Mouse (Mus musculus) mesoderm, embryonic 11.5 days (tissue): ENCODE measurements at regions not wholly inside any gene's neighbourhood (a gene's known extent, or its start where the extent isn't known, plus 50 kb on each side); places are given as distances from the start of the nearest gene placed in this dataset.
A peak's percentile ranks its signal among the peaks of the same experiment; 100 is the strongest.
"Not testable (repeated sequence)": the region's sequence is repeated elsewhere in the genome, so short reads cannot be mapped to it uniquely, and the experiment has no call there.

Experiments
- DNase-seq: peaks from one replicate; pipeline ENCODE4 v3.0.0-alpha.2; 2012; ENCODE audit warnings: low read depth, low spot score

DNA sequence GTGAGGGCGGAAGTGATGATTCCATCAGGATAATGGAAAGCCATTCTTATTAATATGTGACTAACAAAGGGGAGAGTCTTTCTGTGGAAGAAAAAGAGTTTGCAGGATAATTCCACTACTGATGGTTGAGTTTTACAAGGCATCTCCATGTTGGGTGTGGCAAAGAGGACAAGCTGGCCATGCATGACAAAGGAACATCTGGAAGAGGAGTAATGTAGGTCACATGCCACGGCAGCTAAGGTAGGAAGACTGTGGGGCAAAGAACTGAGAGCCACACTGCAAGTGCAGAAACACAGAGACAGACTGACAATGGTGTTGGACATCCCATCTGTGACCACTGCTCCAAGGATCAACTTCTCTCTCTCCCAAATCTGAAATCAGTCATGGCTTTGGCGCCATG is 196.4 kb upstream of the Gdi2 start:
- no peak for DNase-seq

DNA sequence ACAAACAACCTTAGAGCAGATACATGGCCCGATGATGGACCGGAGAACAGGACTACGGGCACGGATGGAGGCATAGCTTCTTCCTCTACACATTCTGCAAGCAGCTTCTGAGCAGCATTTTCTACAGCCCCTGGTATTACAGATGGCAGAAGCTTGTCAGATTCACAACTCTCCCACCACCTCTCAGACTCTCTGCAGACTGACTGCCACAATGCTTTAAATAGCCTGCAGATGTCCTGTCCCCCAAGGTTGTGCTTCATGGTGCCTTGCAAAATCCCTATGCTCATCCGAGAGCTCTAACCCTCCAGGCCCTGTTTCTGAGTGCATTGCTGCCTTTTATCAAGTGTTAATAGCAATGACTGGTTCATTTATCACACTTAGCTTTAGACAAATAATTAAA is 194.3 kb upstream of the Gdi2 start:
- no peak for DNase-seq

DNA sequence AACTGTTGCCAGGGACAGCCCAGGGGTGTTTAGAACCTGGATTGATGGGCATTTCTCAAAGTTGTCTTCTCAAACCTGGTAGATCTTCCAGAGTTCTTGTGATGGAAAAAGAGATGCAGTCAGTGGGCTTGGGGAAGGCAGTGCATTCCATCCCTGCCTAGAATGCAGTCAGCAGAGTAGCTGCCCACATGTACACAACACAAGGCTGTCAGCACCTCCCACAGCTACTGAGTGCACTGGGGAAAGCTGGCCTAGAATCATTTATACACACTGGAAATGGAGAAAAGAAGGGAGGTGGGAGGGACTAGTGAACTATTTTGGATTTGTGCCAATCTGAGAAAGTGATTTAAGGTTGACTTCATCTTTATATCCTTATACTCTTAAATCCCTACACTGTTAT is 183.0 kb upstream of the Gdi2 start:
- DNase-seq: not testable (repeated sequence)

GRCm38 (mm10) chr13:3358079-3358608 is 179.7 kb upstream of the Gdi2 start:
- DNase-seq: no peak

DNA sequence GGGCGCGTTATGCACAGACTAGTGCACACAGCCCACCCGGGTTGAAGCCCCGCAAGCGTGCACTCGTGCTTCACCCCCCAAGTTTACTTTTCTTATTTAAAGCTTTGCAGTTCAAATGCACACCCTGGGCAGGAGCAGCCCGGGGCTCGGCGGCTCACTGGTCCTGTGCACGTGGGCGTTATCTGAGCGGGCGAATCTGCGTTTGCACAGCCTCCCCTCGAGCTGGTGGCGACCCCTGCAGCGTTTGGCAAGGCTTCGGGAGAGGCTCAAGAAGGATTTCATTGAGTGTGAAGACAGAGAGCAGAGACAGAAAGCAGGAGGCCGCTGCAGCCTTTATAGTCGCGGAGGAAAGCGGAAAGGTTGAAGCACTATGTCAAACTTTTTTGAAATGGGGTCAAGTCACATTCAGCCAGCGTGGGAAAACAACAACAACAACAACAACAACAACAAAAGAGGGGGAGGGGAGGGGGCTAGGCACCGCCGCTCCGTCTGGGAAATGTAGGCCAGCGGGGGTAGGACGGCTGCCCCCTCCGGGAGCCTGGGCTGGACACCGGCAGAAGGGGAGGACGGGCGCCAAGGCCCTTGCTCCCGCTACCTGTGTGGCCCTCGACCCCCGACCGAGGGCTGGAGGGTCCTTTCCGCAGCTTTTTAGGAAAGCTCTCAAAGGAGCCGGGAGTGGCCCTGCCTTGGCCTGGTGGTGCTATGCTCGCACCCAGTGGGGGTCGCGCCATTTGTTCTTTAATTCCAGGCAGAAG is 178.7 kb upstream of the Gdi2 start:
- no peak for DNase-seq

GRCm38 (mm10) chr13:3359751-3360260 is 178.1 kb upstream of the Gdi2 start:
- DNase-seq: not testable (repeated sequence)

DNA sequence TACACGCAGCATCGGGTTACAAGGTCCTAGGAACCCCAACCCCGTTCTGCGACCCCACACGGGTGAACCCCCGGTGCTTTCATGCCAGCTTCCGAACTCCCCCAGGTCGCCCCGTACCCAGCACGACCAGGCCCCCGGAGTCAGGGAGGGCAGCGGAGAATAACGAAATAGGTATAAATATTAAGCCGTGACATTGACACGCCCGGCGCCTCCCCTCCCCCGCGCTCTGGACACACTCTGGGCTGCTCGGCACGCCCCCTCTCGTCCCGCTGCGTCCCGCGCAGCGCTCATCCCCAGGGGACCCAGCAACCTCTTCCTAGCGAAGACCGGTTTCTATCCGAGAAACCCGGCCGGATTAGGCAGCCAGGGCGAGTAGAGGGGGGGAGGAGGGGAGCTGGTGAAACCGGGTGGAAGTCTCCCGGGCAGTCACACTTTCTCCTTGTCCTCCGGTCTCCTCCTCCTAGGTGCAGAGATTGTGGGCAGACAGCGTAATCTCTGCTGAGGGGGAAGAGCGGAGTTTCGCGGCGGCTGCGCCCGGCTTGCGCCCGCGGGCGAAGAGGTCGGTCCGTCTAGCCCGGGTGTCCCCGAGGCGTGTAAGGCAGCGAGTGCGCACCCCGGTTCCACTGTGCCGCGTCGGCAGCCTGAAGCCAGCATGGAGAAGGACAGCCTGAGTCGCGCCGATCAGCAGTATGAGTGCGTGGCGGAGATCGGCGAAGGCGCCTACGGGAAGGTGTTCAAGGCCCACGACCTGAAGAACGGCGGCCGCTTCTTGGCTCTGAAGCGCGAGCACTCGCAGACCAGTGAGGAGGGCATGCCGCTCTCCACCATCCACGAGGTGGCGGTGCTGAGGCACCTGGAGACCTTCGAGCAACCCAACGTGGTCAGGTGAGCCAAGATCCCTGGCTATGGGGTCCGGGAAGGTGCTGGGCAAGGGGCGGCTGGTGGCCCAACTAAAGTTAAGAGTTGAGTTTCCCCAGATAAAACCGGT is 177.1 kb upstream of the Gdi2 start:
- DNase-seq: peak; percentile 58

- peak; percentile 21 for DNase-seq
Measured at GRCm38 (mm10) chr13:3372701-3373100, 165.2 kb upstream of the Gdi2 start.

DNA sequence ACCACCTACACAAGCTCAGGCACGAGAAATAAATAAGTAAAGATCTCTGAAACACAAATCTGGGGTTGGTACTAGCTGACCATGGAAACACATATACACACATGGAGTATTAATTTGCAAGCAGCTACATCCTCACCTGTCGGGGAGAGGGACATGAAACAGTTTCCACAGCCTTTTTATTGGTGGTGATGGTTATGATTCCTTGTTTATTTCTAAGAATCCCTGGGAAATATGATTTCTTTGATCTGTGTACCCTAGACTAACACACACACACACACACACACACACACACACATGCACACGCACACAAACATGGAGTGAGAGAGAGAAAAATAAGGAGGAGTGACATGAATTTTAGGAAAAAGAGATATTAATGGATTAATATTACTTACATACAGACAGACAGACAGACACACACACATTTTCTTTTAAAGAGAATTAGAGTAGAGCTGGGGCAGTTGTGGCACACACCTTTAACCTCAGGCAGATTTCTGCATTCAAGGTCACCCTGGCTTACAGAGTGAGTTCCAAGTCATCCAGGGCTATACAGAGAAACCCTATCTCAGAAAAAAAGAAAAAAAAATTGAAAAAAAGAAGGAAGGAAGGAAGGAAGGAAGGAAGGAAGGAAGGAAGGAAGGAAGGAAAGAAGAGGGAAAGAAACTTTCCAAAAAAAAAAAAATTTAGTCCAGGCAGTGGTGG is 164.2 kb upstream of the Gdi2 start:
- peak; percentile 75 for DNase-seq

DNA sequence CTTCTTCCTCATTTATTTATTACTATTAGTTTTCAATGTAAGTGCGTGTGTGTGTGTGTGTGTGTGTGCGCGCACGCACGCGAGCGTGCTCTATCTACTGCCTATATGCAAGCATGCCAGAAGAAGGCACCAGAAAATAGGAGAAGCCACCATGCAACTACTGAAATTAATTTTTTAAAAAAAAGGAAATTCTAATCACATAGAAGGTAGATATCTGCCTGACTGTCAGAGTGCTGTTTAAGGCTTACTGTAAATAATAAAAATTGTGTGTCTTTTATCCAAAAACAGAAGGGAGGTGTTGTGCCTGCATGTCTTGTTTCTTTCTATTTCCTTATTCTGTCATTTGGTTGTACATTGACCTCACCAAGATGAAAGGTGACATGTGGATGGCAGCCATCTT is 163.1 kb upstream of the Gdi2 start:
- no peak for DNase-seq

- DNase-seq: not testable (repeated sequence)
Measured at GRCm38 (mm10) chr13:3377801-3378200, 160.1 kb upstream of the Gdi2 start.

- not testable (repeated sequence) for DNase-seq
Measured at GRCm38 (mm10) chr13:3405783-3406182, 132.1 kb upstream of the Gdi2 start.

DNA sequence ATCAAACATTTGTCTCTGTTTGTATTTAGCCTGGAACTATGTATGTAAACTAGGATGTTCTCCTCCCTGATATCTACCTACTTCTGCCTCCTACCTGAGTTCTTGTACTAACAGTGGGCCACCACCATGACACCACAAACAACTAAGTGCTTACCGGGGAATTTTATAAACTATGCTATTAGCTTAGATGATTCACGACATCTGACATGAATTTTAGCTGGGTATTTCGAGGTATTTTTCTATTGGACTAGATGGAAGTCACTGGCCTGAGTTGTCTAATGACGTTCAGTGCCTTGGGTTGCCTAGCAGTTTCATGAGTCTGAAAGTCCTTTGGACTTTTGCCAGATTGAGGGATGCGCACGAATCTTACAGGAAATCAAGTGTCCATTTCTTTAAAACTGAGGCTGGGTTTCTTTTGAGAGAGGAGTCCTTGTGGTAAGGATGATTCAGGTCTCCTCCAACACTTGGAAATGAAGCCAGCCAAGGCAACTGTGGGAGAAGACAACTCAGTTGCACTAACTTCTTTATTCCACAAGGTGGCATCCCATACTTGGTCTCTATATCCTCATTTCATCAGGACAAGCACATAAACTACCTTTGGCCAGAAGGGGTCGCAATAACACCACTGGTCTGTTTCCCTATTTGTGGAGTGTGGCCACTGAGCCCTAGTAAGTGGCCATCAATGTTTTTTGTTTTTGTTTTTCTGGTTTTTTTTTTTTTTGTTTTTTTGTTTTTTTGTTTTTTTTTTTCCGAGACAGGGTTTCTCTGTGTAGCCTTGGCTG is 131.4 kb upstream of the Gdi2 start:
- peak; percentile 38 for DNase-seq

DNA sequence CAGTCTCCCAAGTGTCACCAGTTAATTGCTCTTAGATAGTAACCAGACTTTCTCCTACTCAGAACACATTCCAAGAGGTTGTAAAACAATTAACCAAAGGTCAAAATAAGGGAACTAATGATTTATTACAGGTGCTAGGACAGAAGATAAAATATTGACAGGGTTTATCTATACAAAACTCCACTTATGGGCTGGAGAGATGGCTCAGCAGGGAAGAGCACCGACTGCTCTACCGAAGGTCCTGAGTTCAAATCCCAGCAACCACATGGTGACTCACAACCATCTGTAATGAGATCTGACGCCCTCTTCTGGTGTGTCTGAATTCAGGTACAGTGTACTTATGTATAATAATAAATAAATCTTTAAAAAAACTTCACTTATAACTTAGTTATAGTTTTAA is 127.6 kb upstream of the Gdi2 start:
- DNase-seq: not testable (repeated sequence)

- DNase-seq: no peak
Measured at GRCm38 (mm10) chr13:3417026-3417425, 120.8 kb upstream of the Gdi2 start.

GRCm38 (mm10) chr13:3455374-3455773 is 82.5 kb upstream of the Gdi2 start:
- DNase-seq: not testable (repeated sequence)

GRCm38 (mm10) chr13:3476884-3477283 is 61.0 kb upstream of the Gdi2 start:
- no peak for DNase-seq

DNA sequence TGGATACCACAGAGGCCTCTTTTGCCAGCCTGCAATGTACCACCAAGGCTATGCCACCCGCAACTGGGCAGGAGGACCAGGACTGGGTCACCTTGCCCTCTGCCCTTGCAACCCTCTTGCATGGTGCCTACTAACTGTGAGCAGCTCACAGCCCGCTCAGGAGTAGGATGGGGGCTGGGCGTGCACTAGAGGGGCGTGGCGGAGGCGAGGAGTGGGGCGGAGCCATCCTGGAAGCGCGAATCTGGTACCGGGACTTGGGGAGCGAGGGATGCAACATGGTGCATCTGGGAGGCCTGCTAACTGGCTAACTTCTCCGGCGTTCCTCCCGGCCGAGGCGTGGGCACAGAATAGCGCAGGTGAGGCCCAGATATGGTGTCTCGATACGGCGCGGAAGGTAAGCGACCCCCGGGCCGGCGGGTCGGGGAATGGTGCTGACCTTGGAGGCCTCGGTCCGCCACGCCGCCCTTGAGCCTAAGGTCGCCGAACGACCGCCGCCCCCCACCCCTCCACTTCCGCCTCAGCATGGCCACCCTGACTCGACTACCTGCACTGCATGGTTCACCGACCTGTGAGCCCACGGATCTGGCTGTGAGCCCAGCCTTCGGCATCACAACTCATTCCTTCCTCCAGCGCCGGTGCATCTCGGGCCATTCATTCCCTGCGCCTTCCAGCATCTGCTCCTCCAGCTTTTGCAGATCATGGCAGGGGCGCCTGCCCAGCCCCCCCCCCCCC is 59.7 kb upstream of the Gdi2 start:
- DNase-seq: peak; percentile 51
